Comparison of ENCODE assay signal across 16 mouse cellular contexts in genomic region chr3:129317032-129317729, GRCm38 (mm10). TPM values are rescaled to one million over a fixed set of nuclear protein-coding genes. Genes with fewer than 3 reads are reported as not detected.
"Had no signal": no experiment of that assay in that cellular context is flagged by ENCODE, and none has a peak within 500 bp of the region (broad histone marks: within the 10 kb centered on the region; RNA-seq: fewer than 3 reads in every experiment).

No protein-coding gene starts in this region.

- H3K4me2 ChIP-seq: intestine, embryonic 15.5 days; limb, embryonic 12.5 days; liver, embryonic 15.5 days; midbrain, embryonic 15.5 days; neural tube, embryonic 13.5 days had no signal

- H3K4me3 ChIP-seq: intestine, embryonic 15.5 days; limb, embryonic 12.5 days; liver, embryonic 15.5 days; midbrain, embryonic 10.5 days; midbrain, embryonic 15.5 days; neural tube, embryonic 13.5 days had no signal

- H3K27ac ChIP-seq: intestine, embryonic 15.5 days; limb, embryonic 12.5 days; liver, embryonic 15.5 days; midbrain, embryonic 10.5 days; midbrain, embryonic 15.5 days; neural tube, embryonic 13.5 days had no signal

- H3K27me3 ChIP-seq: intestine, embryonic 15.5 days; limb, embryonic 12.5 days; liver, embryonic 15.5 days; midbrain, embryonic 15.5 days; neural tube, embryonic 13.5 days had no signal

- ATAC-seq: intestine, embryonic 15.5 days; midbrain, embryonic 15.5 days had no signal

- DNase-seq: kidney, adult 8-10 months; kidney, postnatal 10 days; liver; lung, adult 2 months; lung, postnatal 14 days; right cerebral cortex, adult 18-20 months; right cerebral cortex, postnatal 25 days; thymus, adult 18-20 months; thymus, postnatal 25 days had no signal

- H3K9me3 ChIP-seq: intestine, embryonic 15.5 days; limb, embryonic 12.5 days; liver, embryonic 15.5 days; midbrain, embryonic 10.5 days; midbrain, embryonic 15.5 days; neural tube, embryonic 13.5 days had no signal

- H3K4me1 ChIP-seq: intestine, embryonic 15.5 days; limb, embryonic 12.5 days; liver, embryonic 15.5 days; midbrain, embryonic 10.5 days; midbrain, embryonic 15.5 days; neural tube, embryonic 13.5 days had no signal

- H3K36me3 ChIP-seq: intestine, embryonic 15.5 days; limb, embryonic 12.5 days; liver, embryonic 15.5 days; midbrain, embryonic 10.5 days; midbrain, embryonic 15.5 days; neural tube, embryonic 13.5 days had no signal

- H3K9ac ChIP-seq: intestine, embryonic 15.5 days; limb, embryonic 12.5 days; liver, embryonic 15.5 days; midbrain, embryonic 15.5 days; neural tube, embryonic 13.5 days had no signal

RNA-seq across cellular contexts. Expression of gene Enpep, which starts 15.3 kb away (rescaled TPM):
- total RNA-seq: megakaryocyte progenitor cell, adult 5-6 weeks had no signal
